16 mouse cellular contexts compared by ENCODE assay signal in the genomic region with DNA sequence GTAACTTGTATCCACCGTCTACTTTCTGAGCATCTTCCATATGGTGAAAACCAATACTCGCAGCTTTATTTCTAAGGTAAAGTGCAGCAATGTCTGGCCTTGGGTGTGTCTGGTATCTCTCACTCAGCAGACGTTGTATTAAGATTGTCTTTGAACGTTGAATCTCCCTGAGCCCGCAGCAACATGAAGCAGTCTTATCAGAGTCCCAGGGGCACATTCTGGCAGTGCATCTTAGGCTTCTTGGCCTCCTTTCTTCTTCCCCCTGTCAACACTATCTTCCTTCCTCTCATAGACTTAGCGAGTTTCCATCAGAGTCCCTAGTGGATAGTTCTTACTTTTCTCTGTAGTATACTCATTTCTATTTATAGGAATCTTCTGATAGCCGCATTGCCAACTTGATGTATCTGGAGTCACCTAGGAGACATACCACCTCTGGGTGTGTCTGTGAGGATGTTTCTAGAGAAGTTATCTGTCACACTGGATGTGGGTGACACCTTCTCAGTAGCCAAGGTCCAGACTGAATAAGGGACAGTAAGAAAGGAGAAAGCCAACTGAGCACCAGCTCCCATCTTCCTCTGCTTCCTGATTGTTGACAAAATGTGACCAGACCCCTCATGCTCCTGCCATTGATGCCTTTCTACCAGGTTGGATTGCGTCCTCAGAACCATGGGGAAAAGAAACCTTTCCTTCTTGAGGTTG. TPM values are rescaled to one million over a fixed set of nuclear protein-coding genes. Genes with fewer than 3 reads are reported as not detected.
DNase-seq lines count a peak whose midpoint lies in the region; ATAC-seq and TF ChIP-seq lines count a peak whose summit lies in the region.
"Had no signal": no experiment of that assay in that cellular context is flagged by ENCODE, and none has a peak within 500 bp of the region (broad histone marks: within the 10 kb centered on the region; RNA-seq: fewer than 3 reads in every experiment).

No protein-coding gene starts in this region.

- no peak for DNase-seq in lung, adult 2 months
- DNase-seq in c-Kit-negative CD71-positive TER-119-positive erythroid progenitor cells, embryonic 14.5 days (ENCODE audit: low read depth, low spot score), result peak; percentile 67
- no peak for DNase-seq in liver, embryonic 11.5 days (ENCODE audit: low spot score)
- no peak for DNase-seq in layer of hippocampus, adult 11-12 months (ENCODE audit: low spot score)
- DNase-seq in left cerebral cortex, postnatal 25 days (ENCODE audit: low spot score in 2 of 2), result no peak
- no peak for DNase-seq in adrenal gland, adult 8-10 months
- DNase-seq: cerebellum, adult 8-10 months; heart, adult 18-20 months; kidney, postnatal 4 days; right cerebral cortex, adult 18-20 months; thymus, postnatal 14 days had no signal

- peak; percentile 9; the same call in 1 of the 2 replicates for ATAC-seq in lung, embryonic 15.5 days (ENCODE audit: borderline replicate concordance, extremely low read depth, low FRiP score, low TSS enrichment)
- peak; percentile 96 for ATAC-seq in liver, embryonic 11.5 days (replicated peaks; ENCODE audit: low FRiP score)
- peak; percentile 88 for ATAC-seq in megakaryocyte-erythroid progenitor cell, adult 5-6 weeks (replicated peaks; ENCODE audit: low FRiP score, low TSS enrichment, poor library complexity, severe bottlenecking)
- ATAC-seq: activated CD4-positive, CD25-positive, alpha-beta regulatory T cell, adult 4 months; forebrain, embryonic 13.5 days had no signal

- H3K4me1 ChIP-seq in lung, embryonic 15.5 days, result peaks cover 20% of the 10 kb centered on the region
- peaks cover 6% of the 10 kb centered on the region; the same call in 1 of the 2 replicates for H3K4me1 ChIP-seq in lung, adult 2 months (ENCODE audit: control insufficient read depth, insufficient read depth, low read length)
- peaks cover 23% of the 10 kb centered on the region for H3K4me1 ChIP-seq in liver, embryonic 11.5 days (replicated peaks; ENCODE audit: control insufficient read depth, insufficient read depth, low read length)

- no peaks in the 10 kb centered on the region for H3K27me3 ChIP-seq in lung, embryonic 15.5 days
- 0 out of 2 replicates have a peak, but pooled peaks cover 3% of the 10 kb centered on the region for H3K27me3 ChIP-seq in liver, embryonic 11.5 days (replicated peaks; ENCODE audit: control insufficient read depth, insufficient read depth, low read length)
- H3K27me3 ChIP-seq: embryonic facial prominence, embryonic 12.5 days had no signal

- no peaks in the 10 kb centered on the region; the same call in 1 of the 2 replicates for H3K9me3 ChIP-seq in lung, embryonic 15.5 days
- no peaks in the 10 kb centered on the region for H3K9me3 ChIP-seq in liver, embryonic 11.5 days (ENCODE audit: control insufficient read depth, low read length)
- H3K9me3 ChIP-seq: embryonic facial prominence, embryonic 12.5 days had no signal

- H3K4me3 ChIP-seq in lung, embryonic 15.5 days, result no peak overlapping the region
- H3K4me3 ChIP-seq in lung, adult 2 months (replicated peaks; ENCODE audit: extremely low read depth, low read depth, low read length), result no peak overlapping the region
- H3K4me3 ChIP-seq in liver, embryonic 11.5 days (ENCODE audit: low read depth, low read length), result no peak overlapping the region
- H3K4me3 ChIP-seq: embryonic facial prominence, embryonic 12.5 days; forebrain, embryonic 13.5 days had no signal

- 79% methylated on average over 8 of the region's 8 CpGs for WGBS in lung, embryonic 15.5 days
- 77% methylated on average over 8 of the region's 8 CpGs for WGBS in lung, adult 2 months
- 40% methylated on average over 8 of the region's 8 CpGs for WGBS in liver, embryonic 11.5 days

- TF ChIP-seq POLR2A in lung, adult 2 months (IDR thresholded peaks at IDR 0.05; ENCODE audit: borderline replicate concordance, extremely low read depth, low read depth, low read length), result no peak

- intact Hi-C loops in left cerebral cortex, postnatal 25 days (cut with DNase I), result no loop called here

- no peak for TF ChIP-seq CTCF in lung, adult 2 months (IDR thresholded peaks at IDR 0.05; ENCODE audit: insufficient read depth, low read length)

- H3K4me2 ChIP-seq in lung, embryonic 15.5 days, result no peak overlapping the region
- peak overlapping the region; percentile 51 for H3K4me2 ChIP-seq in liver, embryonic 11.5 days
- H3K4me2 ChIP-seq: embryonic facial prominence, embryonic 12.5 days; forebrain, embryonic 13.5 days had no signal

- peak overlapping the region; percentile 70 for H3K27ac ChIP-seq in lung, embryonic 15.5 days
- H3K27ac ChIP-seq in liver, embryonic 11.5 days (ENCODE audit: low read depth, low read length), result peak overlapping the region; percentile 92
- H3K27ac ChIP-seq: embryonic facial prominence, embryonic 12.5 days; forebrain, embryonic 13.5 days had no signal

- no peak overlapping the region for H3K9ac ChIP-seq in lung, embryonic 15.5 days
- no peak overlapping the region for H3K9ac ChIP-seq in liver, embryonic 11.5 days (ENCODE audit: low read depth, low read length)
- H3K9ac ChIP-seq: embryonic facial prominence, embryonic 12.5 days; forebrain, embryonic 13.5 days had no signal

- no peaks in the 10 kb centered on the region for H3K36me3 ChIP-seq in lung, embryonic 15.5 days
- no peaks in the 10 kb centered on the region for H3K36me3 ChIP-seq in liver, embryonic 11.5 days (ENCODE audit: control insufficient read depth, insufficient read depth, low read length)
- H3K36me3 ChIP-seq: embryonic facial prominence, embryonic 12.5 days had no signal

RNA-seq across cellular contexts. Expression of gene Echdc3, which starts 51.4 kb away (rescaled TPM):
- 9.6 and 9.7 TPM in 2 replicates for polyA plus RNA-seq in lung, embryonic 15.5 days (2015; fragmentation: Nextera tagmentation; extraction: Ambion mirVana)
- polyA plus RNA-seq in lung, adult 2 months (2012; rRNA removed), result 9.1 and 12.8 TPM in 2 replicates
- 5.3 and 6.4 TPM in 2 replicates for polyA plus RNA-seq in liver, embryonic 11.5 days (2014; fragmentation: Nextera tagmentation; extraction: Ambion mirVana)
- total RNA-seq in megakaryocyte-erythroid progenitor cell, adult 5-6 weeks (2014; fragmentation: Nextera tagmentation), result 1.9 TPM in 1 of 2 replicates, not detected in the other
- total RNA-seq in megakaryocyte-erythroid progenitor cell, adult 5-6 weeks (2017), result 0.15 TPM in 1 of 2 replicates, not detected in the other
- total RNA-seq in left cerebral cortex, postnatal 25 days (2021), result 1 to 10 TPM in 1 of 2 experiments, under 1 TPM in 1; 0.76 to 1.1 TPM
- total RNA-seq in adrenal gland, adult 8-10 months (2022), result 10 to 100 TPM; 33.7 to 77.4 (median 52.6) TPM
- polyA plus RNA-seq: activated CD4-positive, CD25-positive, alpha-beta regulatory T cell, adult 4 months had no signal

RNA-seq across cellular contexts. Expression of gene Usp6nl, which starts 58.2 kb away (rescaled TPM):
- polyA plus RNA-seq in lung, embryonic 15.5 days (2015; fragmentation: Nextera tagmentation; extraction: Ambion mirVana), result 12.4 and 13.0 TPM in 2 replicates
- polyA plus RNA-seq in lung, adult 2 months (2012; rRNA removed), result 7.9 and 19.9 TPM in 2 replicates
- 8.5 and 10.6 TPM in 2 replicates for polyA plus RNA-seq in liver, embryonic 11.5 days (2014; fragmentation: Nextera tagmentation; extraction: Ambion mirVana)
- total RNA-seq in megakaryocyte-erythroid progenitor cell, adult 5-6 weeks (2014; fragmentation: Nextera tagmentation), result 38.6 and 43.4 TPM in 2 replicates
- 31.8 and 53.7 TPM in 2 replicates for total RNA-seq in megakaryocyte-erythroid progenitor cell, adult 5-6 weeks (2017)
- 10 to 100 TPM; 19.5 to 21.5 TPM for total RNA-seq in left cerebral cortex, postnatal 25 days (2021)
- total RNA-seq in adrenal gland, adult 8-10 months (2022), result 10 to 100 TPM; 31.7 to 41.4 (median 35.1) TPM

Comparison
In these comparisons a context has a peak if more than half of its experiments do, and no peak if none do; other contexts are left out.
1. ATAC-seq: peak in every context shown above with its lines; median percentile 96 in liver, embryonic 11.5 days; 88 in megakaryocyte-erythroid progenitor cell, adult 5-6 weeks; 9 in lung, embryonic 15.5 days.
2. RNA of gene Echdc3, which starts 51.4 kb away (total RNA-seq): 33.7 to 77.4 TPM in adrenal gland, adult 8-10 months; 0.15 to 1.9 TPM in megakaryocyte-erythroid progenitor cell, adult 5-6 weeks and 0.76 to 1.1 TPM in left cerebral cortex, postnatal 25 days; every median in the first group is over 10 times any median in the second.